Mouse (Mus musculus): ENCODE data around the gene Dusp6. TPM values are rescaled to one million over a fixed set of nuclear protein-coding genes. Genes with fewer than 3 reads are reported as not detected.
"Not testable (repeated sequence)": the region's sequence is repeated elsewhere in the genome, so short reads cannot be mapped to it uniquely, and the experiment has no call there.

Dusp6 gene
- polyA plus RNA-seq (2021), result 125 TPM

DNA sequence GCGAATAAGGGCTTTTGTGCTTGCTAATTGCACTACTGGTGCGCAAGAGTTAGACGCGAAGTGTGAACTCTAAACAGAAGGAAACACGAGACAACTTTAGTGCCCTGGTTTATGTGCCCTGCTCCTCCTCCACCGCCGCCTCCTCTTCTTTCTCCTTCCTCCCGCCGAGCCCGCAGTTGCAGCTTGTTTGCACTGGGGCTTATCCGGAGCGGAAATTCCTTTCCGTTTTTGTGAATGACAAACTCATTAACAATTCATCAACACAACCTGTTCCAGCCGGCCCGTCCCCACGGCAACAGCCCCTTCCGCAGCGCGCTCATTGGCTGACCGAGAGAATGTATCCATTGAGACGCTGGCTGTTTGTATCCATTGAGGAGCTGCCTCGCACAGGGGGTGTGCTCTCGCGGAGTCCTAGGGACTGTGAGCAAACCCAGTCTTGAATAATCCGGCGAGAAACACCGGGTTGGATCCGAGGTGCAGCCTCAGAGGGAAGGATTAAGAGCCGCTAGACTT is at the start of gene Dusp6:
Dusp6 (plus strand) TSS at position 365 of the 513 bp plus-strand sequence.
- no peaks in the 10 kb centered on the region for H3K27me3 ChIP-seq
- no peak for DNase-seq (ENCODE audit: low read depth, low spot score)
- ATAC-seq, result peak; percentile 87
- ChIA-PET CTCF (interaction anchor here (1.4 to 2.8 kb wide), 3 partner anchors 20 to 101 kb away, joined by 4 to 12 read pairs (median 5); no protein-coding TSS in a partner anchor), POLR2A (interaction anchor here (1.0 to 6.3 kb wide), 6 partner anchors 11 to 342 kb away, joined by 3 to 41 read pairs (median 4); no protein-coding TSS in a partner anchor)
- TF ChIP-seq CTCF (IDR thresholded peaks at IDR 0.05), result no peak
- in situ Hi-C loops (cut with MboI; ENCODE audit: low pct_unique_long_range_greater_than_20kb), result loop anchor here (5.0 kb wide), 2 partner anchors 96 to 294 kb away; no protein-coding TSS in a partner anchor

DNA sequence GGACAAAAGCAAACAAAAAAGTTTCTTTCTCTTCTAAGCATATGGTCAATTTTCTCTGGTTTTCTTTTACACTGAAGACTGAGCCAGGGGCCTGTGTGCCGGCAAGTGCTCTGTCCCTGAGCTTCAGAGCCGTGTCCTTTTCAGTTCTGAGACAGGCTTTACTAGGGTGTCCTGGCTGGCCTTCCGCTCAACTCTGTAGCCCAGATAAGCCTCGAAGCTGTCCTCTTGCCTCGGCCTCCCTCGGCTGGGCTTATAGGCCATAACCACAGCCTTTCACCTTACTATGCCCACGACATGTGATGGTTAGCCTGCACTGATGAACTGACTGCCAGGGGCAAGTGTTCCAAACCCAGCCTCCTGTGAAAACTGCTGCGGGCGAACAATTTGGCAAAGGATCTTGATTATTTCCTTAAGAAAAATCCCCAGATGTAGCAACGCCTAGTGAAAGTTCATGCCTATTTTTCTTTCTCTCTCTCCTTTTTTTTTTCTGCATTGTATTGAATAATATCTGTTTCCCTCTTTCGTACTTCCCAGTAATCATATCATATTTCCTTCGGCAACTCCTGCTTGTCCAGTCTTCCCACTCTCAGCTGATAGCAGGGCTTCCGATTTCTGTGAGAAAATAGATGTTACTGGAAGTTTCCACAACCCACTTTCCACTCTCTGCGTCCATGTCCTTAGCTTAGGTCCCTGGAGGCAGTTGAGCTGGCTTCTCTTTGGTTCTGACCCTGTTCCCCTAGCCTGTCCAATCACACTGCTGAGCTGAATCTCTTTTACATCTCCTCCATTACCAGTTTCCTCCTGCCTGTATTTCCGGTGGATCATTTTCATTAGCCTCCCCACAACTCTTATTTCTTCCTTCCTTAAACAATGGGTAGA is 48.4 kb upstream of the Dusp6 start:
- ChIA-PET CTCF (interaction anchor here (0.9 to 2.2 kb wide), 3 partner anchors 11 to 32 kb away, joined by 3 to 7 read pairs (median 3); no protein-coding TSS in a partner anchor), POLR2A (interaction anchor here (1.0 kb wide), 1 partner anchor 17 kb away, joined by 3 read pairs; no protein-coding TSS in a partner anchor)
- ATAC-seq, result no peak
- H3K27me3 ChIP-seq, result no peaks in the 10 kb centered on the region
- in situ Hi-C loops (cut with MboI; ENCODE audit: low pct_unique_long_range_greater_than_20kb), result no loop called here
- DNase-seq (ENCODE audit: low read depth, low spot score), result no peak
- TF ChIP-seq CTCF (IDR thresholded peaks at IDR 0.05), result no peak

DNA sequence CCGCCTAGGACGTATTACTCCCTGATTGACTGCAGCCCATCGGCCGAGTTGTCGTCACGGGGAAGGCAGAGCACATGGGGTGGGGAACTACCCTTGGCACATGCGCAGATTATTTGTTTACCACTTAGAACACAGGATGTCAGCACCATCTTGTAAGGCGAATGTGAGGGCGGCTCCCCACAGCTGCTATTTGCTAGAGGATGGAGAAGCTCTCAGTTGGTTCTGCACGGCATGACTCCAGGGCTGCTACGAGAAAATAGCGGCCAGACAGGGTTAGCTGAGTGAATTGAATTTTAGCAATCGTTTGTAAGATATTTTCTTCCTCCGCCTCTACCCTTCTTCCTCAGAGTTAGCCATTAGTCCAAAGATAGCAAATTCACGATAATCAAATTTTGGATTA is 46.5 kb upstream of the Dusp6 start:
- DNase-seq (ENCODE audit: low read depth, low spot score); POLR2A ChIA-PET; ATAC-seq; H3K27me3 ChIP-seq; in situ Hi-C loops (cut with MboI; ENCODE audit: low pct_unique_long_range_greater_than_20kb): not testable (repeated sequence)
- CTCF ChIA-PET, result interaction anchor here (2.2 kb wide), 1 partner anchor 16 kb away, joined by 7 read pairs; no protein-coding TSS in a partner anchor

DNA sequence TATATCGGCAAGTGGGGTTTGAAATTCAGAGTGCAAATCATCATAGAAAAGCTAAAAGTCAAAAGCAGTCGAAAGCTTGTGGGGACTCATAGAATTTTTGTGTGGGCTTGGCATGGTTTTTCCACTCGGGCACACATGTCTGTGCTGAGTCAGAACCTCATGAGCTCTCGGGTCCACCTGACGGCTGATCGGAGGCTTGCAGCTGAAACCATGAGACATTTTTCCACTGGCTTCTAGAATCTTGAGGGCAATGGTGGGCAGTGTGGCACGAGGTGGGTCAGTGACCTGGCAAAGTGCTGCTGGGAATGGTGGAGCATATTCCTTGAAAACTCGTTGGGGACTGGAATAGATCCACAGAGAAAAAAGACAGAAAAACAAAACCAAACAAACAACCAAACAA is 41.5 kb upstream of the Dusp6 start:
- POLR2A ChIA-PET, result no interaction called here
- ATAC-seq, result no peak
- no peak for DNase-seq (ENCODE audit: low read depth, low spot score)
- in situ Hi-C loops (cut with MboI; ENCODE audit: low pct_unique_long_range_greater_than_20kb), result no loop called here
- H3K27me3 ChIP-seq, result no peaks in the 10 kb centered on the region
- TF ChIP-seq CTCF (IDR thresholded peaks at IDR 0.05), result no peak
- CTCF ChIA-PET, result no interaction called here

DNA sequence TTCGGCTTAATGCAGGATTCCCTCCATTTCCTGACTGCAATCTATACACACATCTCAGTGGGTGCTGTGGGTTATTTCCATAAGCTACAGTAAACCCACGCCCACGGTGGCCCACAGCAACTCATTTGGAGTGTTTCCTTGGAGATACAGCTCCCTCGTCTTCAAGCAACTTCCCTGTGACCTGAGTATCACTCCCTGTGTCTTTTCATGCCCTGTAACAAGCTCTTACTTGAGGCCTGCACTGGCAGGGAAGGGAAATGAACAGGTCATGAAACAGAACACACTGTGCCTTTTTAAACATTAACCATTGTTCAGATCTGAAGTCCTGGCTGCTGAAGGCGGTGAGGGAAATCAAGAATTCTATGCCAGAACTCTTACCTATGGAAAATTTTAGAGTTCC is 40.3 kb upstream of the Dusp6 start:
- ATAC-seq, result no peak
- in situ Hi-C loops (cut with MboI; ENCODE audit: low pct_unique_long_range_greater_than_20kb), result no loop called here
- ChIA-PET CTCF (interaction anchor here (0.8 to 1.0 kb wide), 2 partner anchors 11 to 34 kb away, joined by 3 read pairs; no protein-coding TSS in a partner anchor), POLR2A (interaction anchor here (0.9 to 1.2 kb wide), 3 partner anchors 19 to 43 kb away, joined by 3 to 5 read pairs (median 4); no protein-coding TSS in a partner anchor)
- DNase-seq (ENCODE audit: low read depth, low spot score), result no peak
- TF ChIP-seq CTCF (IDR thresholded peaks at IDR 0.05), result no peak
- H3K27me3 ChIP-seq, result no peaks in the 10 kb centered on the region

DNA sequence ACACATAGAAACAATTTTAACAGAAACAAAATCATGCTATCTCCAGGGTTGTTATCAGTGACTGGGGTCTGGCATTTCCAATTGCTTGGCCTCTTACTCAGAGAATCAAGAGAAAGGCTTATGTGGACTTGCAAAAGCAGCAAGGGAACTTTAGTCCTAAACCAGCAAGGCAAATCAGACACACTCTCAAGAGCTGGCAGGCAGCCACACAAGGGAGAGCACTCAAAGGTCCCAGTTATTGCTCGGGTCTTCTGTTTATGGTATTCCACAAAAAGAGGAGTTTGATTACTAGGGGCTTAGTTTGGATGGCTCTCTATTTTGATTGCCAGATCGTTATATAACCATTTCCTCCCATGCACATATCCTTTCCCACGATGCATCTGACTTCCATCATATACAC is 38.8 kb upstream of the Dusp6 start:
- in situ Hi-C loops (cut with MboI; ENCODE audit: low pct_unique_long_range_greater_than_20kb), result no loop called here
- POLR2A ChIA-PET, result no interaction called here
- ATAC-seq (no peak), DNase-seq (ENCODE audit: low read depth, low spot score) (no peak)
- CTCF ChIA-PET, result interaction anchor here (0.9 kb wide), 1 partner anchor 9 kb away, joined by 3 read pairs; no protein-coding TSS in a partner anchor
- TF ChIP-seq CTCF (IDR thresholded peaks at IDR 0.05), result no peak
- H3K27me3 ChIP-seq, result no peaks in the 10 kb centered on the region

DNA sequence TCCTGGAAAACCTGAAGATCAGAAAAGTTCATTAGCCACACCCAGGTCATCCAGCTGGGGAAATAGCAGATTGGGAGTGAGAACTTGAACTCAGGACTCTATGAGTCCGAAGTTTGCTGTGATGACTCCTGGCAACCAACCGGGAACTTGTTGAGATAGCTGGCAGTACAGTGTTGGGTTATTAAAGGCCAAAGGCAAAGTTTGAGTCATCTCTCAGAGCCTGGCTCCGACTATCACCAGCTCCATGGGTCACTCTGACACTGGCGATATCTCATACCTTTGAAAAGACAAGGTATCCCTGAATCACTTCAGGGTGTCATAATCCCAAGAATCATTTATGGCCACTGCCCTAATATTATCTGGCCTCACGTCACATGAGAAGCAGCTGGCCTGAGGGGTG is 36.2 kb upstream of the Dusp6 start:
- no peak for TF ChIP-seq CTCF (IDR thresholded peaks at IDR 0.05)
- CTCF ChIA-PET, result no interaction called here
- H3K27me3 ChIP-seq, result no peaks in the 10 kb centered on the region
- POLR2A ChIA-PET, result no interaction called here
- DNase-seq (ENCODE audit: low read depth, low spot score) (no peak), ATAC-seq (no peak)
- in situ Hi-C loops (cut with MboI; ENCODE audit: low pct_unique_long_range_greater_than_20kb), result no loop called here

DNA sequence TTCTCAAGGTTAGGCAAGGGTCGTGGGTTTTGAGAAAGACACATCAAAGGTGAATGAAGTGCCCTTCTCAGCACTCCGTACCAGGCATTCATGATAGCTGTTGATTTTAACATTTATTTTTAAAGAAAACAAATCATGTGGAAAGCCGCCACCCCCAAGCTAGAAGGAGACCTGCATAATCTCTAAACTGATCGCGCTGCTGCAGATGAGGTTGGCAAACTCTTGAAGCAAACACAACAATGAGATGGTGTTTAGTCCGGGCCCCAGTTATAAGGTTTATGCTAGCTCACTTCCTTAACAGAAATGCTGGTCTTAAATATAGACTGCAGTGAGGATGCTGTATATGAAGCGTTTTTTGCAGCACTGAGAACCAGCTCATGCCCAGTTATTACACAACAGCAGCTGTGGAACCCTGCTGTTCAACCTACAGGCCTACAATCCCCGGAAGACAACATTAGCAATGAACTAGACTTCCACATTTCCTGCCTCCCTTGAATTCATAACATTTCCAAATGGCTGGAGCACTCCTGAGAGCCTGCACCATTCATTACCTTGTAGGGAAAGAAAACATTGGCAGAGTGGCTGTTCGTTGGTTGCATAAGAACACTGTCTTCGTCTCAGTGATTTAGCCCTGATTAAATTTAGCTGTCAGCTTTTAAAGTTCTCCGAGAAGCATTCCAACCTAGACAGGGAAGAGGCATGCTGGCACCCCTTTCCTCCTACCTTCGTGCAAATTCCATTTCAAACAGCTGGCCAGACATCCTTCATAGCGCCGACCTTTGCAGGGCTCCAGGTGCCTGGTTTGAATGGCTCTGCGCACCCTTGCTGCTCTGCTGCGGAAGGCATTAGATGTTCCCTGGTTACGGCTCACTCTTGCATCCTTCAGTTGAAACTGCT is 34.8 kb upstream of the Dusp6 start:
- in situ Hi-C loops (cut with MboI; ENCODE audit: low pct_unique_long_range_greater_than_20kb), result no loop called here
- DNase-seq (ENCODE audit: low read depth, low spot score) (no peak), ATAC-seq (no peak)
- TF ChIP-seq CTCF (IDR thresholded peaks at IDR 0.05), result no peak
- POLR2A ChIA-PET, result interaction anchor here (0.9 to 1.0 kb wide), 2 partner anchors 24 to 36 kb away, joined by 3 to 7 read pairs; no protein-coding TSS in a partner anchor
- H3K27me3 ChIP-seq, result no peaks in the 10 kb centered on the region
- CTCF ChIA-PET, result no interaction called here

DNA sequence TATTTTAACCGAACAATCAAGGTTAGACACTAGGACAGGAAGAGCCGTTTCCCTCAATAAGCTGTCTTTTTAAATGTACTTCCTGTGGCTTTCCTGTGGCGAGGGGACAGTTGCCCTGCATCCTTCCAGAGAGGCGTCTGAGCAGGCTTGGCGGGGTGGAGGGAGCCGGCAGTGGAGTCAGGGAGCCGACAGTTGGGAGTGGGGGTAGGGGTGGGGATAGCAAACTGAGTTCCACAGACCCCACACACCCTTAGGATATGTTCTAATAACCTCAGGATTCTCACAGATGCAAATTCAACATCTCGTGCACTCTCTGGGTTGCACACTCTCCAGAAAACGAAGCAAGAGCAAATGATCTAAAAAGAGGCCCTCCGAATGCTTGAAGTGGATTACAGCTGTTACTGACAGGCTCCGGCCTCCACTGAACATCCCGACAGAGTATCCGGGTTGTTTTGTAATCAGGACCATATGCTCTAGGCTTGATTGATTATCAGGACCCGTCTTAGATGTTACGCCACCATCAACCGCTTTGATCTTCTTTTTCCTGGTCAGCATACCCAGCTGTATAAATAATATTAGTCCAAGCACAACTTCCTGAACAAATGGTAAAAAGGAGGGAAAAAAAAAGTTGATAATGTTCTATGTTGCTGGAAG is 33.9 kb upstream of the Dusp6 start:
- ChIA-PET CTCF (interaction anchor here (1.4 kb wide), 1 partner anchor 39 kb away, joined by 6 read pairs; no protein-coding TSS in a partner anchor), POLR2A (no interaction called here)
- in situ Hi-C loops (cut with MboI; ENCODE audit: low pct_unique_long_range_greater_than_20kb), result no loop called here
- no peak for ATAC-seq
- H3K27me3 ChIP-seq, result no peaks in the 10 kb centered on the region
- no peak for TF ChIP-seq CTCF (IDR thresholded peaks at IDR 0.05)
- no peak for DNase-seq (ENCODE audit: low read depth, low spot score)
